Mouse (Mus musculus) bone marrow macrophage, adult 2 months (primary cell): ENCODE measurements around the gene Ttc36.

Experiments used
- CTCF ChIP-seq: IDR thresholded peaks from 2 replicates; pipeline ENCODE4 v1.5.1; 2012; ENCODE audit warnings: low read depth, mild to moderate bottlenecking, low read length, moderate library complexity
- POLR2A ChIP-seq: IDR thresholded peaks from 2 replicates; pipeline ENCODE4 v1.6.1; 2012; ENCODE audit warnings: mild to moderate bottlenecking, low read depth, low read length, borderline replicate concordance

DNA sequence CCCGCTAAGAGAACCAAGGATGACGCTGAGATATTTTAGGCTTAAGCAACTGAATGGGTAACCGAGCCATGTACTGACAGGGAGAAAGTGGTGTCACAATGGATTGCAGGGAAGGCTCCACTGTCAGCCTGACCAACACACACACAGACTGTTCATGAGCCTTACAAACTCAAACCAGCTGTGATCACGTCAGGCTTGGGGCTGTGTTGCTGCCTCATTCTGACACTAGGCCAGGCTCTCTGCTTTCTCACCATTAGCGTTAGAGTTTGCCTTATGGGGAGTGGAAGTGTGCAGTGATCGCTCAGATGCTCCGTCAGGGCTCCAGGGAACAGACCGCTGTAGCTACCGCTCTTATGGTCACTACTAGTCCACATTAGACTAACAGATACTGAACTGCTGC is 10.0 kb downstream of the Ttc36 start:
- TF ChIP-seq POLR2A: no peak
- TF ChIP-seq CTCF: no peak
